Mouse (Mus musculus) thymus, postnatal 14 days (tissue): ENCODE data around the gene Maco1.
"Not testable (repeated sequence)": the region's sequence is repeated elsewhere in the genome, so short reads cannot be mapped to it uniquely, and the experiment has no call there.

Source experiments
- DNase-seq: peaks from one replicate; pipeline ENCODE4 v3.0.0; 2021

Gene Maco1

GRCm38 (mm10) chr4:134804765-134805164 lies 48.4 kb downstream of the Maco1 start:
- DNase-seq = no peak

DNA sequence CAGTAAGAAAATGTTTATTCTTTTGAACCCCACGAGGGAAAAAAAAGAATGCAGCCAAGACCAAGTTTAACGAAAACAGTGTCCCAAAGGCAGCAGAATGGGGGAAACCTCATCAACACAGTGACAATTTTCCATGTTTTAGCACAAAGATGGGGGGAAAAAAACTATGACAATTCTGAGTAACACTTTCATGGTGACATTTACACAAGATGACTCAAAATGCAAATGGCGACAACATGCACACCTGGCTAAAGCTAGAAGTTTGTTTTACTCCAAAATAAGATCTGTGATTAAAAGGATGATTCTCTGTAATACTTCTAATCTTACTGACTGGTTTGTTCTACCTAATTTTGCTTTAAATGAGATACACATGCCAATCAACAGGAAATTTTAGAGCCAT lies 50.4 kb downstream of the Maco1 start:
- no peak for DNase-seq

DNA sequence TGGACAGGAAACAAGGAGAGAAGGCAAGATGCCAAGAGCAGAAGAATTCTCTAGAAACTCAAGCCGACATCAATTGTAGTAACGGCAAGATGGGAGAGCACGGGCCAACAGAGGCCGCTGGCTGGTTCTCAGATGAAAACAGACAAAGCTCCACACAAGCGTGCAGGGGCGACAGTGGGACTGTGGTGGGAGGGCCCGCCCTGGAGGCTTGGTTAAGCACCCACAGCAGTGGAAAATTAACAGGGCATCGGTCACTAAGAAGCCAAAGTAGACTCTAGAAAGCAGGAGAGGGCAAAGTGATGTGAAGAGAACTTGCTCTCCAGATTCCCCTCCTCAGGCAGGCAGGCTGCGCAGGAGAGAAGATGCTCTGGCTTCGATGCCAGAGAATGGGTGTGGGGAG lies 51.0 kb downstream of the Maco1 start:
- no peak for DNase-seq

DNA sequence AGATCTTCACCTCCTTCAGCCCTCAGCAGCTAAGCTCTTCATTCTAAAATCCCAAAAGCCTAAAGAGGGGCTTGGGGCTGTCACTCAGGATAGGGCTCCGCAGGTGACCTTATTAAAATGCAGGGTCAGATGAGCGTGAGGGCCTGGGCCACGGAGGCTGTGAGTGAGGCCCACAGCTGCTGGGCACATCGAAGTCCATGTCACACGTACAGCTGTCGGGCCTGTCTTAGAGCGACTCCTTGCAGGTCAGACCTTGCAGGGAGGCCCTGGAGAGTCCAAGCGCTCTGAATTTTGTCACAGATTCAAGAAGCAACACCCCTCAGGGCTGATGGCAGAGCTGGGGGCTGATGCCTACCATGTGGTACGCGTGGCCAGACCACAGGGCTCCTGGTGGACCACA lies 52.5 kb downstream of the Maco1 start:
- no peak for DNase-seq

DNA sequence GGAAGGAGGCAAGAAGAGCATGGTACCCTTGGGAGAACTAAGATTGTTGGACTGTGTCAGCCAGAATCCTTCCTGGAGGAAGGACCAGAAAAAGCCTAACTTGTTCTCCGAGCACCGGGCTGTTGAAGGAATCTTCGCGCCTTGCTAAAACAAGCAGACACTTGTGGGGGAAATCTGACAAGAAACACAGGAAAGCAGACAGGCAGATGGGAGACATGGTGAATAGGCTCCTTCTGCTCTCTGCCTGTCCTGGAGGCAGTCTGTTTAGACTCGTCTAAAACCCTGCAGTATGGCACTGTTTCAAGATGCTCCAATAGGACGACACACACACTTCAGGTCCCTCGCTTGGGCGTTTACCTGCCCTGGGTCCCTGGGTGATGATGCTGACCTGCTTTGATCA lies 53.0 kb downstream of the Maco1 start:
- DNase-seq = no peak

DNA sequence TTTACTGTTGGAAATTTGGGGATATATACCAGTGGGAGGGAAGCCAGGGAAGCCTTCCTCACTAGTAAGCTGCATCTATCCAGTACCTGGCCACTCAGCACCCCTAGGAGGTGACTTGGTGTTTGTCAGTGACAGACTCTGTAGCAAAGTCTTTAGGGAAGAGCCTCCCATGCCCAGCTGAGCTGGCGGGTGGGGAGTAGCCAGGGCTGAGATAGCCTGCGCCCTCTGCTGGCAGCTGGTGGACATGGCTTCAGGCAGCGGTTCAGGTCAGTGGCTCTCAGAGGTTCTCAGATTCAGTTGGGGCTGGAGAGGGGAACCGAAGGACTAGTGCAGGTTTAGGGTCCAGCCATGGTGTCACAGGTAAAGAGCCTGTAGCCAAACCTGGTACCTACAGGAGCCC lies 53.9 kb downstream of the Maco1 start:
- peak; percentile 72 for DNase-seq

GRCm38 (mm10) chr4:134798861-134799260 lies 54.3 kb downstream of the Maco1 start:
- no peak for DNase-seq

GRCm38 (mm10) chr4:134797621-134798020 lies 55.5 kb downstream of the Maco1 start:
- DNase-seq = no peak

- DNase-seq = peak; percentile 67
Measured at GRCm38 (mm10) chr4:134796581-134797361, 56.4 kb downstream of the Maco1 start.

GRCm38 (mm10) chr4:134795819-134796485 lies 57.2 kb downstream of the Maco1 start:
- DNase-seq = no peak

- DNase-seq = not testable (repeated sequence)
Measured at GRCm38 (mm10) chr4:134794959-134795358, 58.2 kb downstream of the Maco1 start.

GRCm38 (mm10) chr4:134793213-134793956 lies 59.8 kb downstream of the Maco1 start:
- peak; percentile 59 for DNase-seq

DNA sequence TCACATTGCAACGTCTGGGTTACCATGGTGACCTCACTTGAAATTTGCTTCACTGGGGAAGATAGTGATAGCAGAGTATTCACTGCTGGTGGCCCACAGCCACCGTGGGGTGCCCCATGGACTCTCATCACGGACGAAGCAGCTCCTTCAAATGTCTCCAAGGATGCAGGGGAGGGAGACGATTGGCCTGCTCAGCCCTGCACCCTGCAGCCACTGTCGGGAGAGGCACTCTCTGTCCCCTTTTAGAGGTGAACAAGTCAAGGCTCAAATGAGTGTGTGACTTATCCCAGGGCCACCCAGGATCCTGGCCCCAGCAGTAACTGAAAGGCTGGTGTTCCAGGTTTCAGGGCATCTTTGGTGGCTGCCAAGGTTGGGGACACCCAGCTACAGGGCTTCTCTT lies 61.4 kb downstream of the Maco1 start:
- DNase-seq = no peak

DNA sequence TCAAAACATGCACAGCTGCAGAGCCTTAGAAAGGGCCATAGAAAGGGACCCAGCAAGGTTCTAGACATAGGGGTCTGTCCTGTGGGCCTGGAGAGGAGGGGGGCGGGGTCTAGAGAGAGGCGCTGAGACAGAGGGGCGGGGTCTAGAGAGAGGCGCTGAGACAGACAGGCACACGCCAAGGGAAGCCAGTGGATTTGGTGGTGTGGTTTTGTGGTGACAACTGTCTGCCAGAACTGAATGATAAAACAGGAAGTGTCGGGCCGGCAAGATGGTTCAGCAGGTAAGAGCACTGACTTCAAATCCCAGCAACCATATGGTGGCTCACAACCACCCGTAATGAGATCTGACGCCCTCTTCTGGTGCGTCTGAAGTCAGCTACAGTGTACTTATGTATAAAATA lies 66.2 kb downstream of the Maco1 start:
- peak; percentile 84 for DNase-seq

- DNase-seq = peak; percentile 53
Measured at GRCm38 (mm10) chr4:134784701-134785100, 68.4 kb downstream of the Maco1 start.

- no peak for DNase-seq
Measured at GRCm38 (mm10) chr4:134779136-134779934, 73.8 kb downstream of the Maco1 start.

DNA sequence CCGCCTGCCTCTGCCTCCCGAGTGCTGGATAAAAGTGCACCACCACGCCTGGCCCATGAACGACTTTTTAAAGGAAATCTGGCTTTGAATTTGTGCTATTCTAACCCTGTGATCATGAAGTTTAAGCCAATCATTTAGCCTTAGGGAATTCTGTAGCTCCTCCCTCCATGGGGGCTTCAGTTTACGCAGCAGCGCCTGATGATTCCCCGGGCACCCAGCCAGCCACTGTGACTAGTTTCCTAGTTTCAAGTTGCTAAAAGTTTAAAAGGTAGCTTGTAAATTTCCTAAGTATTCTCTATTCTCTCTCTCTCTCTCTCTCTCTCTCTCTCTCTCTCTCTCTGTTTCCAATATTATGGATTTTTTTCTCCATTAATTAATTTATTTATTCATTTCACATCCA lies 76.9 kb downstream of the Maco1 start:
- DNase-seq = no peak

DNA sequence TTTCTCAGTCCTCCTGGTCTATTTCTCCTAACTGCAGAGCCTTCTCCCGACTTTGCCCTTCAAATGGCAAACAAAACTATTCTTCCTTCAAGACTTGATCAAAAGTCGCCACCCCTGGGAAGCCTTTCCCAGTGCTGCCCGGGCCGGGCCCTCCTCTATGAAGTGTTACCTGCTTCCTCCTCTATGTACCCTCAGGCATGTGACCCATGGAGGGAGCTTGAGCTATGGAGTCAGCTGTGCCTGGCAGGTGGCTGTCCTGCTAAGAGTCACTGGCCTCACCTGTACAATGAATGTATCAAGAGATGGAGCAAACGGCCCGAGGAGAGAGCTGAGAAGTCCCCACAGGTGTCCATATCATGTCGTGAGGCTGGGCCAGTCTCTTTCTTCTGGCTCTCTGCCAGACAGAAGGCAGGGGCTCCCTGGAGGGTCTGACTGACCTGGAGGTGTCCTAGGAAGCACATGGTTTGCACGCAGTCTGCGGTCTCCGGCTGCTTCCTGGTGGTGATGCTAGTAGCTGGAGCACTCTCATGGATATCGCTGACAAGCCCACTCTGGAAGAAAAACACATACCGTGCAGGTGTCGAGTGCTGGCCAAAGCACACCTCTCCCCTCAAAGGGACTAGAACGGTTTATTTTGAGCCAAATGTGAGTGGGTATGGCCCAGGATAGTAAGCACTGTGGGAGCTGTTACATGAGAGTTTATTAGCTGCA lies 77.8 kb downstream of the Maco1 start:
- no peak for DNase-seq

GRCm38 (mm10) chr4:134774126-134774525 lies 79.0 kb downstream of the Maco1 start:
- DNase-seq = no peak

DNA sequence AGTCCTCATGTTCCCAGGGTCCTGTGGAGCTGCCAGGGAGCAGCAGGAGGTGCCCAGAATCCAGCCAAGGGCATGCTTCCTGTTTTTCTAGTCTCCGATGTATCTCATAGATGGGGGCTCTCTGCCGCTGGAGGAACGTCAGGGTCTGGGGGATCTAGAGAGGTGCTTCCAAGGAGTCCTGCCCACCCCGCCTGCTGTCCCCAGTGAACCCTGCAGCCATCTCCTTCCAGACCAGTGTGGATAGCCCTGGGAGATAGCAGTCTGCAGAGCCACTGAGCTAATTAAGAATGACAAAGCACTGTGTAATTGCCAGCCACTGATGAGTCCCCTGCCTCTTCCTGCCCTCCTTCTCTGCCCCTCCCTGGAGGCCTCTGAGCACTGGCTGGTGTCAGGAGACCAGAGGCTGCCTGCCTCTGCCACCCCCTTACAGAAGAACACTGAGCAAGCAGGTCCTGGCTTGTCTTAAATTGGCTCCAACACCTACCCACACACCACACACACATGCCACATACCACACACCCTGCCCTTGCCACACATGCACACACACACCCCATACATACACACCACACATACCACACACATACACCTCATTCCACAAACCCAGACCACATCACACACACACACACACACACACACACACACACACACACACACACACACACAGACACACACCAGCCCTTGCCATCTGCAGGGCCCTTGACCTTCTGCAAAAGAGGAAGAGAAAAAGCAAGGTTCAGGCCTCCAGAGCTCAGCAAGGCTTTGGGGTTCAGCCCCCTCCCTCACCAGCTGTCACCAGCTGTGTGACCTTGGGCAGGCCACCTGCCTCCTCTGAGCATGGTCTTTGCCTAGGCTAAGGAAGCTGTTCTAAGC lies 80.1 kb downstream of the Maco1 start:
- peak; percentile 75 for DNase-seq

DNA sequence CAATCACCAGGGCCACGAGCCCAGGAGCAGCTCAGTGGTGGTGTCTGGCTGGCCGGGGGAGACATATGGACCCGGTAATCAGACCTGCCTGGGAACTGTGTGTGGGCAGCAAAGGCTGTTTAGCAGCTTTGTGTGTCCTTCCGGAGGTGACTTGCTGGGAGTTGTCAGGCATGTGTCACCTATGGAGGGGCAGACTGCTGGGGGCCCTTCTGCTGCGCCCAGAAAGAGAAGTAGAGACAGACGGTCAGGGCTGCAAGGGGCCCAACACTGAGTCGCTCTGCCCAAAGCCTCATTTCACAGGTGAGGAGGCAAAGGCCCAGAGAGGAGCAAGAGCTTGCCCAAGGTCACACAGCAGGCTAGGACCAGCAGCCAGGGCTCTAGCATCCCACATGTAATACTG lies 83.3 kb downstream of the Maco1 start:
- no peak for DNase-seq
